8 mouse cellular contexts compared by ENCODE assay signal in genomic region chr10:19062098-19062905, GRCm38 (mm10). TPM values are rescaled to one million over a fixed set of nuclear protein-coding genes. Genes with fewer than 3 reads are reported as not detected.
DNase-seq lines count a peak whose midpoint lies in the region; ATAC-seq and TF ChIP-seq lines count a peak whose summit lies in the region.

No protein-coding gene starts in this region.

- WGBS in hindbrain, embryonic 10.5 days = 71% methylated on average over 15 of the region's 15 CpGs
- 70% methylated on average over 15 of the region's 15 CpGs for WGBS in hindbrain, embryonic 13.5 days

- H3K9ac ChIP-seq in hindbrain, embryonic 13.5 days = no peak overlapping the region

- no peak overlapping the region for H3K4me3 ChIP-seq in hindbrain, embryonic 10.5 days
- H3K4me3 ChIP-seq in hindbrain, embryonic 13.5 days = no peak overlapping the region
- H3K4me3 ChIP-seq in G1E (ENCODE audit: low read depth, low read length) = peak overlapping the region; percentile 58; the same call in 1 of the 2 replicates

- no peak for ATAC-seq in hindbrain, embryonic 13.5 days (ENCODE audit: low FRiP score)
- peak; percentile 43 for ATAC-seq in G1E (ENCODE audit: extremely low read depth, insufficient number of reproducible peaks, low FRiP score, poor library complexity, severe bottlenecking)

- no peak overlapping the region for H3K4me2 ChIP-seq in hindbrain, embryonic 13.5 days

- peak; percentile 4 for DNase-seq in hindbrain, embryonic 10.5 days (ENCODE audit: low spot score)
- DNase-seq in G1E (ENCODE audit: low spot score) = no peak
- DNase-seq in heart, adult 11 months = peak; percentile 96
- DNase-seq in kidney, postnatal 4 days = peak; percentile 4 to 6
- DNase-seq in monocyte, adult 2 months (ENCODE audit: low read depth in 1 of 2, low spot score in 2 of 2) = peak; percentile 82 to 87
- DNase-seq in thymus, postnatal 4 days = peak; percentile 56
- no peak for DNase-seq in ovary, postnatal 10 days (ENCODE audit: low spot score)

- H3K27ac ChIP-seq in hindbrain, embryonic 10.5 days = no peak overlapping the region
- H3K27ac ChIP-seq in hindbrain, embryonic 13.5 days = no peak overlapping the region

- H3K36me3 ChIP-seq in hindbrain, embryonic 10.5 days = no peaks in the 10 kb centered on the region
- no peaks in the 10 kb centered on the region for H3K36me3 ChIP-seq in hindbrain, embryonic 13.5 days
- no peaks in the 10 kb centered on the region for H3K36me3 ChIP-seq in G1E (replicated peaks)

- H3K4me1 ChIP-seq in hindbrain, embryonic 10.5 days (replicated peaks) = no peaks in the 10 kb centered on the region; the same call in 1 of the 2 replicates
- H3K4me1 ChIP-seq in hindbrain, embryonic 13.5 days (replicated peaks) = no peaks in the 10 kb centered on the region
- peaks cover 66% of the 10 kb centered on the region for H3K4me1 ChIP-seq in G1E (ENCODE audit: insufficient read depth, low read depth, low read length)

- no peaks in the 10 kb centered on the region for H3K9me3 ChIP-seq in hindbrain, embryonic 10.5 days
- H3K9me3 ChIP-seq in hindbrain, embryonic 13.5 days = no peaks in the 10 kb centered on the region
- H3K9me3 ChIP-seq in G1E (replicated peaks) = no peaks in the 10 kb centered on the region

- H3K27me3 ChIP-seq in hindbrain, embryonic 10.5 days (ENCODE audit: insufficient read depth, poor library complexity, severe bottlenecking) = no peaks in the 10 kb centered on the region
- H3K27me3 ChIP-seq in hindbrain, embryonic 13.5 days = no peaks in the 10 kb centered on the region
- no peaks in the 10 kb centered on the region for H3K27me3 ChIP-seq in G1E (ENCODE audit: insufficient read depth, low read length)

- TF ChIP-seq CTCF in G1E (IDR thresholded peaks at IDR 0.05; ENCODE audit: low read depth, low read length) = no peak

RNA-seq across cellular contexts. Expression of gene Tnfaip3, which starts 46.8 kb away (rescaled TPM):
- polyA plus RNA-seq in hindbrain, embryonic 10.5 days (2016; fragmentation: Nextera tagmentation; extraction: Ambion mirVana) = 1.1 and 1.2 TPM in 2 replicates
- 1.9 and 2.1 TPM in 2 replicates for polyA plus RNA-seq in hindbrain, embryonic 13.5 days (2015; fragmentation: Nextera tagmentation; extraction: Ambion mirVana)
- 16.2 and 23.9 TPM in 2 replicates for total RNA-seq in G1E (2014; fragmentation: Nextera tagmentation)
- total RNA-seq in G1E (2017) = 26.5 and 29.9 TPM in 2 replicates
- 1.7 and 1.9 TPM in 2 replicates for polyA plus RNA-seq in G1E (2012)

Comparison
In these comparisons a context has a peak if more than half of its experiments do, and no peak if none do; other contexts are left out.
1. DNase-seq: peak in hindbrain, embryonic 10.5 days (single experiment), heart, adult 11 months (single experiment), kidney, postnatal 4 days (2 of 2), monocyte, adult 2 months (2 of 2) and thymus, postnatal 4 days (single experiment); none in G1E (single experiment) and ovary, postnatal 10 days (single experiment).